Mouse (Mus musculus) lung, embryonic 16.5 days (tissue): Measurements from ENCODE around the gene Prkcz. TPM values are rescaled to one million over a fixed set of nuclear protein-coding genes. Genes with fewer than 3 reads are reported as not detected.

Experiments used
- ATAC-seq: fragments of 200-750 bp; cut with Nextera tagmentation; 2 replicates; pipeline ENCODE4 v1.8.0; 2017; ENCODE audit warnings: low read depth, mild to moderate bottlenecking, moderate library complexity
- H3K27ac ChIP-seq: fragments of 300-500 bp; sonication (generic); 2 replicates; pipeline ENCODE4 v1.5.1; 2014; ENCODE audit warnings: mild to moderate bottlenecking, control low read depth, low read length
- H3K27me3 ChIP-seq: fragments of 300-500 bp; sonication (generic); 2 replicates; pipeline ENCODE4 v1.6.1; 2014; ENCODE audit warnings: low read depth, low read length, mixed read lengths; ENCODE audit not compliant: control insufficient read depth, insufficient read depth
- H3K36me3 ChIP-seq: fragments of 300-500 bp; sonication (generic); 2 replicates; pipeline ENCODE4 v1.6.1; 2014; ENCODE audit warnings: low read length; ENCODE audit not compliant: control insufficient read depth, insufficient read depth
- H3K4me1 ChIP-seq: fragments of 300-500 bp; sonication (generic); replicated peaks from 2 replicates; pipeline ENCODE4 v1.6.1; 2014; ENCODE audit warnings: low read length, mixed read lengths; ENCODE audit not compliant: control insufficient read depth, insufficient read depth
- H3K4me2 ChIP-seq: fragments of 300-500 bp; sonication (generic); 2 replicates; pipeline ENCODE4 v1.6.1; 2014; ENCODE audit warnings: low read depth, low read length, control low read depth
- H3K4me3 ChIP-seq: fragments of 300-500 bp; sonication (generic); 2 replicates; pipeline ENCODE4 v1.5.1; 2014; ENCODE audit warnings: mild to moderate bottlenecking, low read length, control low read depth
- H3K9ac ChIP-seq: fragments of 300-500 bp; sonication (generic); 2 replicates; pipeline ENCODE4 v1.6.1; 2014; ENCODE audit warnings: low read length, control low read depth
- H3K9me3 ChIP-seq: fragments of 300-500 bp; sonication (generic); 2 replicates; pipeline ENCODE4 v1.6.1; 2016; ENCODE audit warnings: low read length; ENCODE audit not compliant: control insufficient read depth
- WGBS: fragments of 180-500 bp; shearing (Covaris S2); extraction: QIAGEN DNeasy Blood & Tissue Kit; methylation state at CpG from one replicate; pipeline ENCODE4 v1.1.7; 2014; 5-methylcytosine and 5-hydroxymethylcytosine counted together
- polyA plus RNA-seq: library from polyadenylated mRNA; unstranded; fragments of >200 nt; fragmentation: Nextera tagmentation; extraction: Ambion mirVana; gene quantifications from 2 replicates; pipeline ENCODE4 v1.2.1, GENCODE M21; 2015

The Prkcz gene
- polyA plus RNA-seq, 1 experiment from 2014 or later = 21.1 TPM

- no peak overlapping the region for H3K9ac ChIP-seq
- H3K4me1 ChIP-seq = no peaks in the 10 kb centered on the region; the same call in 1 of the 2 replicates
- H3K27ac ChIP-seq = no peak overlapping the region
- WGBS = 25% methylated on average over 5 of the region's 5 CpGs
- no peaks in the 10 kb centered on the region for H3K36me3 ChIP-seq
- H3K4me2 ChIP-seq = peak overlapping the region; percentile 39; the same call in 1 of the 2 replicates
- peaks cover 33% of the 10 kb centered on the region for H3K27me3 ChIP-seq
- no peaks in the 10 kb centered on the region for H3K9me3 ChIP-seq
- H3K4me3 ChIP-seq = no peak overlapping the region
- no peak for ATAC-seq
These were observed 1.3 kb upstream of the Prkcz start for GRCm38 (mm10) chr4:155362443-155362842.

- 1% methylated on average over 41 of the region's 42 CpGs for WGBS
- Histone ChIP-seq H3K27ac (peak overlapping the region; percentile 85), H3K27me3 (peaks cover 33% of the 10 kb centered on the region)
These were observed 305 bp downstream of the Prkcz start for GRCm38 (mm10) chr4:155360856-155361255.

DNA sequence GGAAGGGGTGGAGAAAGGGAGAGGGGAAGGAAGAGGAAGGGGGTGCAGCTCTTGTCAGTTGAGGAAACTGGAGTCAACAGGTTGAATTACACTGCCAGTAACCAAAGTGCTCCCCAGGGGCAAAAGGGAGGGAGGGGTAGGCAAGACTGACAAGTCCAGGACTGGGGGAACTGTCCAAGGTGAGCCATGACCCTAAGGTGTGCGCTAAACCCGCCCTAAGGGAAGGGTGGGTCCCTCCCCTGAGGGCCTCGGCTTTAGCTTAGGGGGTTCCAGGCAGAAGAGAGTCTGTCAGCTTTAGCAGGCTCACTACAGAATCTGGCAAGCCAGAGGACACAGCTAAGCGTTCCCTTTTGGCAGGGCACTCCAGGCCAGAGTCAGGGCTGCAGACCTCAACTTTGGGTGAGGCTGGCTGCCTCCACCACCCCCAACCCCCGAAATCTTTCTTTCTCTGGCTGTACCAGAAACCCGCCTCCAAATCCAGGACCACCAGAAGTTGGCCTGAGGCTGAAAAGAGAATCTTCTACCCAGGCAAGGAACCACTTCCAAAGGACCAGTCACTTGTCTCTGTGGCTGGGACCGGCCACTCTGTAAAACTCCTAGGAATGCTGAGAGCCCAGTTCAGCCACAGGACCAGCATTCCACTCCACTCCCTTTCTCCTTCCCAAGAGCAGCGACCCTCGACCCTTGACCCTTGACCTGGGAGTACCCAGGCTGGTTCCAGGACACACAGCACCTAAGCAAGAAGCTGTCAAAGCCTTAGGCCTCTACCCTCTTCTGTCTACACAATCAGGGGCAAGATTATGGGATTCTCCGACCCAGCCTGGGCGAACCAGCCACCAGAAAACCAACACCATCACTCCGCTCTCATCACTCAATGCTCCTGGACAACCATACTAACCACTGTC is 1.3 kb downstream of the Prkcz start:
- no peaks in the 10 kb centered on the region; the same call in 1 of the 2 replicates for H3K4me1 ChIP-seq
- H3K36me3 ChIP-seq = no peaks in the 10 kb centered on the region
- 25% methylated on average over 12 of the region's 12 CpGs for WGBS
- no peak for ATAC-seq
- H3K27ac ChIP-seq = no peak overlapping the region
- peaks cover 33% of the 10 kb centered on the region for H3K27me3 ChIP-seq
- H3K9ac ChIP-seq = no peak overlapping the region
- peak overlapping the region; percentile 39 for H3K4me2 ChIP-seq
- H3K9me3 ChIP-seq = no peaks in the 10 kb centered on the region
- peak overlapping the region; percentile 51 for H3K4me3 ChIP-seq

More at GRCm38 (mm10) chr4:155360856-155361255, 305 bp downstream of the Prkcz start:
- H3K36me3 ChIP-seq = no peaks in the 10 kb centered on the region
- H3K4me3 ChIP-seq = peak overlapping the region; percentile 51
- H3K9me3 ChIP-seq = no peaks in the 10 kb centered on the region
- H3K4me1 ChIP-seq = no peaks in the 10 kb centered on the region; the same call in 1 of the 2 replicates
- H3K9ac ChIP-seq = peak overlapping the region; percentile 61
- H3K4me2 ChIP-seq = peak overlapping the region; percentile 39
- ATAC-seq = peak; percentile 49

DNA sequence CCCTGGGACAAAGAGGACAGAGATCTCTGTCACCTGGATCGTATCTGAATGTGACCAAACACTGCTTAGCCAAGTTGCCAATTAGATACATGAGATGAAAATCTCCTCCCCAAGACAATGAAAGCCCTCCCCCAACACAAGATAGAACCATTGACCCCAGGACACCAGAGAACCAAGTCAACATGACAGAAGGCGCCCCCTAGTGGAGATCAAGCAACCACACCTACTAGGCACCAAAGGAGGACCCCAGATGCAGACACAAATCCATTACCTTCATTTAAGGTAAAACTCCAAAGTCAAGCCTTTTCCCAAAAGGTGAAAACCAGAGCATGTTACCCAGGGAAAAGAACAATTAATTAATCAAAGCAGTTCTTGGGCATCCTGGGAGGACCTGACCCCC is 3.6 kb downstream of the Prkcz start:
- Histone ChIP-seq H3K4me2 (no peak overlapping the region), H3K27ac (no peak overlapping the region), H3K27me3 (peaks cover 33% of the 10 kb centered on the region), H3K4me3 (no peak overlapping the region), H3K9ac (no peak overlapping the region), H3K9me3 (no peaks in the 10 kb centered on the region), H3K36me3 (no peaks in the 10 kb centered on the region), H3K4me1 (no peaks in the 10 kb centered on the region; the same call in 1 of the 2 replicates)
- no peak for ATAC-seq
- 43% methylated on average over 2 of the region's 2 CpGs for WGBS

GRCm38 (mm10) chr4:155356354-155356753 is 4.8 kb downstream of the Prkcz start:
- Histone ChIP-seq H3K4me1 (no peaks in the 10 kb centered on the region; the same call in 1 of the 2 replicates), H3K36me3 (no peaks in the 10 kb centered on the region), H3K27ac (no peak overlapping the region), H3K9me3 (no peaks in the 10 kb centered on the region), H3K9ac (no peak overlapping the region), H3K4me3 (no peak overlapping the region), H3K4me2 (no peak overlapping the region), H3K27me3 (peaks cover 24% of the 10 kb centered on the region)
- 77% methylated on average over 10 of the region's 10 CpGs for WGBS
- ATAC-seq = no peak

GRCm38 (mm10) chr4:155354546-155354945 is 6.6 kb downstream of the Prkcz start:
- Histone ChIP-seq H3K36me3 (no peaks in the 10 kb centered on the region), H3K9ac (no peak overlapping the region), H3K4me2 (no peak overlapping the region), H3K27me3 (peaks cover 7% of the 10 kb centered on the region), H3K4me1 (no peaks in the 10 kb centered on the region; the same call in 1 of the 2 replicates), H3K4me3 (no peak overlapping the region), H3K9me3 (no peaks in the 10 kb centered on the region), H3K27ac (no peak overlapping the region)
- no peak for ATAC-seq
- WGBS = 74% methylated on average over 7 of the region's 7 CpGs

GRCm38 (mm10) chr4:155354035-155354434 is 7.1 kb downstream of the Prkcz start:
- Histone ChIP-seq H3K27me3 (peaks cover 3% of the 10 kb centered on the region), H3K4me3 (no peak overlapping the region), H3K4me2 (no peak overlapping the region), H3K4me1 (no peaks in the 10 kb centered on the region; the same call in 1 of the 2 replicates), H3K27ac (no peak overlapping the region), H3K36me3 (no peaks in the 10 kb centered on the region), H3K9ac (no peak overlapping the region), H3K9me3 (no peaks in the 10 kb centered on the region)
- 69% methylated on average over 6 of the region's 6 CpGs for WGBS
- no peak for ATAC-seq

- ATAC-seq = no peak
- no peak overlapping the region for H3K9ac ChIP-seq
- no peaks in the 10 kb centered on the region for H3K4me1 ChIP-seq
- no peak overlapping the region for H3K4me2 ChIP-seq
- H3K9me3 ChIP-seq = no peaks in the 10 kb centered on the region
- H3K36me3 ChIP-seq = no peaks in the 10 kb centered on the region
- no peak overlapping the region for H3K27ac ChIP-seq
- no peaks in the 10 kb centered on the region for H3K27me3 ChIP-seq
- WGBS = 79% methylated on average over 3 of the region's 3 CpGs
- no peak overlapping the region for H3K4me3 ChIP-seq
These were observed 8.6 kb downstream of the Prkcz start for GRCm38 (mm10) chr4:155352581-155352980.

DNA sequence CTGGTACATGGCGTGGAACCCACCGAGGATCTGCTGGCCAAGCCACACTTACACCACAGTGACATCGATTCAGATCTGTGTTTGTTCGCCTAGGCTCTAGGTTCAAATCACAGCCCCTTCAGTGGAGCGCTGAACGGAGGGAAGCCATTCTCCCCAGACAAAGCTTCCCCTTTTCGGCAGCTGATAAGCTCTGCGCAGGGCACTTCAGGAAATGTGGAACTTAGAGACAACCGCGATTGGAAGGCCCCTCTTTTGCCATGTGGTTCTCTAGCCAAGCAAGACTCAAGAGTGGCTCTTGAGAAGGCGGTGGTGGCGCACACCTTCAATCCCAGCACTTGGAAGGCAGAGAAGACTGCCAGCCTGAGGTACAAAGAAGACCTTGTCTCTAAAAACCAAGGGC is 14.8 kb downstream of the Prkcz start:
- peaks cover 6% of the 10 kb centered on the region; the same call in 1 of the 2 replicates for H3K27me3 ChIP-seq

More for the DNA sequence above, 14.8 kb downstream of the Prkcz start:
- H3K9ac ChIP-seq = no peak overlapping the region
- H3K9me3 ChIP-seq = no peaks in the 10 kb centered on the region
- no peak overlapping the region for H3K4me3 ChIP-seq
- peaks cover 10% of the 10 kb centered on the region for H3K4me1 ChIP-seq
- WGBS = 71% methylated on average over 12 of the region's 12 CpGs
- H3K27ac ChIP-seq = no peak overlapping the region
- ATAC-seq = peak; percentile 48; the same call in 1 of the 2 replicates
- no peaks in the 10 kb centered on the region for H3K36me3 ChIP-seq
- H3K4me2 ChIP-seq = no peak overlapping the region
